Mouse (Mus musculus): Measurements from ENCODE around the gene Plekha5. TPM values are rescaled to one million over a fixed set of nuclear protein-coding genes. Genes with fewer than 3 reads are reported as not detected.
"Not testable (repeated sequence)": the region's sequence is repeated elsewhere in the genome, so short reads cannot be mapped to it uniquely, and the experiment has no call there.

The Plekha5 gene
- polyA plus RNA-seq, 1 experiment from 2014 or later: 39.0 TPM

GRCm38 (mm10) chr6:140577822-140578170 lies 153.9 kb downstream of the Plekha5 start:
- Histone ChIP-seq H3K9ac (ENCODE audit: low read depth, low read length) (no peak overlapping the region), H3K36me3 (ENCODE audit: insufficient read depth, low read length) (peaks cover 33% of the 10 kb centered on the region), H3K27me3 (ENCODE audit: insufficient read depth, low read length) (no peaks in the 10 kb centered on the region), H3K4me2 (ENCODE audit: low read length) (no peak overlapping the region), H3K4me3 (replicated peaks; ENCODE audit: low read depth, low read length) (no peak overlapping the region), H3K4me1 (replicated peaks; ENCODE audit: insufficient read depth, low read length) (no peaks in the 10 kb centered on the region), H3K27ac (no peak overlapping the region), H3K9me3 (replicated peaks; ENCODE audit: low read length) (no peaks in the 10 kb centered on the region)
- DNase-seq (ENCODE audit: low spot score) (no peak), ATAC-seq (replicated peaks; ENCODE audit: low FRiP score, low read depth) (no peak)
- 94% methylated on average over 4 of the region's 4 CpGs for WGBS
- TF ChIP-seq CTCF (IDR thresholded peaks at IDR 0.05; ENCODE audit: low read depth): no peak

DNA sequence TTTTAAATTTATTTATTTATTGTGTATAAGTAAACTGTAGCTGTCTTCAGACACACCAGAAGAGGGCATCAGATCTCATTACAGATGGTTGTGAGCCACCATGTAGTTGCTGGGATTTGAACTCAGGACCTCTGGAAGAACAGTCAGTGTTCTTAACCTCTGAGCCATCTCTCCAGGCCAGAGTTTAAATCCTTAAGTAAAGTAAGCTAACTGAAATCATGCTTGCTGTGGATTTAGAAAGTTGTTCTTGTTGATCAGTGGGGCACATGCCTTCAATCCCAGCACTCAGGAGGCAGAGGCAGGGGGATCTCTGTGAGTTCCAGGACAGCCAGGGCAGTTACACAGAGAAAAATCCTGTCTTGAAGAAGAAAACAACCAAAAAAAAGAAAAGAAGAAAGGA lies 155.1 kb downstream of the Plekha5 start:
- not testable (repeated sequence) for DNase-seq (ENCODE audit: low spot score); H3K27me3 ChIP-seq (ENCODE audit: insufficient read depth, low read length); H3K27ac ChIP-seq; H3K4me2 ChIP-seq (ENCODE audit: low read length); ATAC-seq (replicated peaks; ENCODE audit: low FRiP score, low read depth); H3K9me3 ChIP-seq (replicated peaks; ENCODE audit: low read length); H3K9ac ChIP-seq (ENCODE audit: low read depth, low read length); H3K4me3 ChIP-seq (replicated peaks; ENCODE audit: low read depth, low read length); H3K4me1 ChIP-seq (replicated peaks; ENCODE audit: insufficient read depth, low read length)
- H3K36me3 ChIP-seq (ENCODE audit: insufficient read depth, low read length): peaks cover 27% of the 10 kb centered on the region

DNA sequence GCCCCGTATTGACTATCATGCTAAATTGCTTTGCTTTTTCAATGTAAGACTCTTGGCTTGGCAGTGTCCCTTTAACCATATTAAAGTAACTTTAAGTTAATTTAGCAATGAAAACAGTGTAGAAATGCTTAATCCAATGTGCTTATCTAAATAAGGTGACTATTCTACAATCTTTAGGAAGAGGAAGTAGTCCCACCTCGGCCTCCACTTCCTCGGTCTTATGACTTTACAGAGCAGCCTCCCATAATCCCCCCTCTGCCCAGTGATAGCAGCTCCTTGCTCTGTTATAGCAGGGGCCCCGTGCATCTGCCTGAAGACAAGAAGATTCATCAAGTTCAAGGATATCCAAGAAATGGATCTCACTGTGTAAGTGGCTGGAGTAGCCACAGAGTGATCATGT lies 156.3 kb downstream of the Plekha5 start:
- H3K36me3 ChIP-seq (ENCODE audit: insufficient read depth, low read length): peaks cover 20% of the 10 kb centered on the region
- TF ChIP-seq CTCF (IDR thresholded peaks at IDR 0.05; ENCODE audit: low read depth): no peak
- no peak overlapping the region for H3K4me3 ChIP-seq (replicated peaks; ENCODE audit: low read depth, low read length)

DNA sequence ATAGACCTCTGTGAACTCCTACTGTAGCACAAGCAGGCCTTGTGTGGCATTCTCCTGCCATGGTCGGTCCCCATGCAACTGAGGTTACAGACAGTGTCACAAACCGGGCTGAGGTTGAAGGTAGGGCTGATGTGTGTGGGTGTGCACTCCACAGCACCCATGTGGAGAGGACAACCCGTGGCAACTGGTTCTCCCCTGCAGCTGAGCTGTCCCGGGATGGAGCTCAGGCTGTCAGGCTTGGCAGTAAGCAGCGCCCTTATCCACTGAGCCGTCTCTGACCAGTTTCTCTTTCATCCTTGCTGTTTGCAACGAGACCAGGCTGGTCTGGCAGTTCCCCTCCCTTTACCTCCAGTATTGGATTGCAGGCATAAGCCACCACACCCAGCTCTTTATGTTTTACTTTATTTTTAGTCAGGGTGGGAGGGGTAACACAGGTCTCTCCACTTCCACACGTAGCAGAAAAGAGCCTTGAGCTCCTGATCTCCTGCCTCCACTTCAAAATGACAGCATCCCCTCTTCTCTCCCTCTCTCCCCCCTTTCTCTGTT lies 162.9 kb downstream of the Plekha5 start:
- Histone ChIP-seq H3K36me3 (ENCODE audit: insufficient read depth, low read length) (peaks cover 56% of the 10 kb centered on the region), H3K4me3 (replicated peaks; ENCODE audit: low read depth, low read length) (no peak overlapping the region), H3K27me3 (ENCODE audit: insufficient read depth, low read length) (no peaks in the 10 kb centered on the region), H3K9ac (ENCODE audit: low read depth, low read length) (no peak overlapping the region), H3K27ac (no peak overlapping the region), H3K4me1 (replicated peaks; ENCODE audit: insufficient read depth, low read length) (no peaks in the 10 kb centered on the region), H3K4me2 (ENCODE audit: low read length) (no peak overlapping the region), H3K9me3 (replicated peaks; ENCODE audit: low read length) (no peaks in the 10 kb centered on the region)
- ATAC-seq (replicated peaks; ENCODE audit: low FRiP score, low read depth) (peak; percentile 41; the same call in 1 of the 2 replicates), DNase-seq (ENCODE audit: low spot score) (no peak)
- 64% methylated on average over 8 of the region's 8 CpGs for WGBS
- TF ChIP-seq CTCF (IDR thresholded peaks at IDR 0.05; ENCODE audit: low read depth): no peak

More for the DNA sequence above, 156.3 kb downstream of the Plekha5 start:
- ATAC-seq (replicated peaks; ENCODE audit: low FRiP score, low read depth): no peak
- no peak overlapping the region for H3K4me2 ChIP-seq (ENCODE audit: low read length)
- no peaks in the 10 kb centered on the region for H3K4me1 ChIP-seq (replicated peaks; ENCODE audit: insufficient read depth, low read length)
- no peak for DNase-seq (ENCODE audit: low spot score)
- H3K9me3 ChIP-seq (replicated peaks; ENCODE audit: low read length): no peaks in the 10 kb centered on the region
- 79% methylated on average over 4 of the region's 4 CpGs for WGBS
- no peaks in the 10 kb centered on the region for H3K27me3 ChIP-seq (ENCODE audit: insufficient read depth, low read length)
- no peak overlapping the region for H3K27ac ChIP-seq
- no peak overlapping the region for H3K9ac ChIP-seq (ENCODE audit: low read depth, low read length)

DNA sequence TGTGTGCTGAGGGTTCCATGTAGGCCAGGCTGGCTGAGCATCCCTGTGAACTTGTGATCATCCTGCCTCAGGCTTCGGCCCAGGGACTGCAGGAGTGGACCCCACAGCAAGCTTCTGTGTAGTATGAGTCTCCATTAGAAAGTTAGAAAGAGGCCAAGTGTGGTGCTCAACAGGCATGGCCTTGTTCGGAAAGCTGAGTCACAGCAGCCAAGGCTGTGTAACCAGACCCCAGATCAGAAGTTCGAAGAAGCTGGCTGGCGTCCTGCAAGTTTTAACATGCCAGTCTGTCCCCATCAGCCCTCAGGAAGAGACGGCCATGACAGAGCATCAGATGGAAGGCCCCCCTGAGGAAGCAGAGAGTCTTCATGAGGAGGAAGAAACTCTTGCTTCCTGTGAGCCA lies 167.5 kb downstream of the Plekha5 start:
- H3K9ac ChIP-seq (ENCODE audit: low read depth, low read length): no peak overlapping the region
- no peak for ATAC-seq (replicated peaks; ENCODE audit: low FRiP score, low read depth)
- H3K4me3 ChIP-seq (replicated peaks; ENCODE audit: low read depth, low read length): no peak overlapping the region
- no peak for DNase-seq (ENCODE audit: low spot score)
- H3K36me3 ChIP-seq (ENCODE audit: insufficient read depth, low read length): peaks cover 58% of the 10 kb centered on the region
- no peak overlapping the region for H3K27ac ChIP-seq
- 0 out of 2 replicates have a peak, but pooled peaks cover 3% of the 10 kb centered on the region for H3K4me1 ChIP-seq (replicated peaks; ENCODE audit: insufficient read depth, low read length)
- H3K27me3 ChIP-seq (ENCODE audit: insufficient read depth, low read length): no peaks in the 10 kb centered on the region
- TF ChIP-seq CTCF (IDR thresholded peaks at IDR 0.05; ENCODE audit: low read depth): no peak
- 79% methylated on average over 5 of the region's 5 CpGs for WGBS
- no peak overlapping the region for H3K4me2 ChIP-seq (ENCODE audit: low read length)
- H3K9me3 ChIP-seq (replicated peaks; ENCODE audit: low read length): no peaks in the 10 kb centered on the region

DNA sequence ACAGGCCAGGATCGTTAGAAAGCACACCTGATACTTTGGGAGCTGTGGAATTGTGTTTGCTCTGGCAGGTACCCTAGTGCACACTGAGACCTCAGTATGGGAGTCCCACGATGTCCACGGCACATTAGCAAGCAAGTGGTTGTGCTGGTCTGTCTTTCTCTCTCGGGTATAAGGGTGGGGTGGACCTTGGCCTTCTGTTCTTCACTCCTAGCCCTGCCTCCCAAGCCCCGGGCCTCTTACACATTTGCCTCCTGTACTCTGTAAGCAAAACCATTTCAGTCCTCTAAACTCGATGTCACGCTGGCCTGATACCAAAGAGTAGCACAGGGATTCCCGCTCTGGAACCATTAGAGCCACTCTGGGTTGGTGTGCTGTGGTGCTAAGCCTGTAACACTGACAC lies 168.9 kb downstream of the Plekha5 start:
- DNase-seq (ENCODE audit: low spot score): no peak
- H3K36me3 ChIP-seq (ENCODE audit: insufficient read depth, low read length): peaks cover 47% of the 10 kb centered on the region

More for the DNA sequence above, 168.9 kb downstream of the Plekha5 start:
- H3K27me3 ChIP-seq (ENCODE audit: insufficient read depth, low read length): no peaks in the 10 kb centered on the region
- 0 out of 2 replicates have a peak, but pooled peaks cover 3% of the 10 kb centered on the region for H3K4me1 ChIP-seq (replicated peaks; ENCODE audit: insufficient read depth, low read length)
- no peaks in the 10 kb centered on the region for H3K9me3 ChIP-seq (replicated peaks; ENCODE audit: low read length)
- 0 out of 2 replicates have a peak overlapping the region, but pooled peaks have one; percentile 25 for H3K27ac ChIP-seq
- 76% methylated on average over 8 of the region's 8 CpGs for WGBS
- no peak for TF ChIP-seq CTCF (IDR thresholded peaks at IDR 0.05; ENCODE audit: low read depth)
- H3K4me3 ChIP-seq (replicated peaks; ENCODE audit: low read depth, low read length): no peak overlapping the region
- H3K9ac ChIP-seq (ENCODE audit: low read depth, low read length): no peak overlapping the region
- ATAC-seq (replicated peaks; ENCODE audit: low FRiP score, low read depth): no peak
- no peak overlapping the region for H3K4me2 ChIP-seq (ENCODE audit: low read length)

Measured in kidney, postnatal 0 days (tissue).